Mouse (Mus musculus) stomach, postnatal 0 days (tissue): ENCODE results near the gene Ahcy.

Source experiments
- CTCF ChIP-seq: IDR thresholded peaks from 2 replicates; pipeline ENCODE4 v1.5.1; 2016; ENCODE audit warnings: antibody characterized with exemption, low read depth, mild to moderate bottlenecking, moderate library complexity
- EP300 ChIP-seq: optimal IDR thresholded peaks from 2 replicates; pipeline ENCODE3; 2016; ENCODE audit warnings: antibody characterized with exemption

DNA sequence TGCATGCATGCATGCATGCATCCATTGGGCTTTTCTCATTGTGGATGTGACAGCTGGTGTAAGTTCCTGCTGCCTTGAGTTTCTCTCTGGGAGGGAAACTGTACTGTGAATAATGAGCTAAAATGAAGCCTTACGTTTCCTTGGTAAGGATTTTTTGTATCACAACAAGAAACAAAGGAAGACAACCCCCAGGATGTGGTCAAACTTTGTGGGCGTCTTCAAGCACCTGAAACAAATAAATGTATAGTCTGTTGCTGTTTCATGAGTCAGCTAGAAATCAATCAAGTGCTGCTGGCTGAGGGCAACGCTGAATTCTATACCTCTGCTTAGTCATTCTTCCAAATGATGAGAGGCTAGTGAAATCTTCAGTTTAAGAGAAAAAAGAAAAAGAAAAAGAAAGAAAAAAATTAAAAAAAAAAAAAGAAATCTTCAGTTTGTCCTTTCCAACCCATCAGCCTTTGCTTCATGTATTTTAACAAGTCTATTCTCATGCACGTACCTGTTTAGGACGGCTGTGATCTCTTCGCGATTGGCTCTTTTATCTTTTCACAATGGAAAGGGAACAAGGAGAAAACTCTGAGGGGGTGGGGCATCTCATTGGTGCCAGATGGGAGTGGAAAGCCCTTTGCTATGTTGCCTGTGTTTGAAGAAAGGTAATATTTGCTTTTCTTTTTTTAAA is 5.3 kb upstream of the Ahcy start:
- TF ChIP-seq CTCF (no peak), EP300 (no peak)
